Mouse (Mus musculus): ENCODE data around the gene Them7. TPM values are rescaled to one million over a fixed set of nuclear protein-coding genes. Genes with fewer than 3 reads are reported as not detected.

Gene Them7
- total RNA-seq, 2 experiments from 2014 or later, result not detected

GRCm38 (mm10) chr2:105428467-105428866, 204.3 kb downstream of the Them7 start:
- no peak for DNase-seq (ENCODE audit: extremely low spot score in 1 of 2, low spot score in 2 of 2)
- intact Hi-C loops (cut with DNase I), result loop anchor here (2.0 to 10.0 kb wide), 2 partner anchors 94 to 174 kb away; no protein-coding TSS in a partner anchor

Other genes with a start within 250 kb of the Them7 start
- gene Eif3m, start 207.2 kb upstream of the Them7 start, total RNA-seq (2021), result 10 to 100 TPM; 99.6 to 99.8 TPM
- gene Gm11060, start 132.3 kb upstream of the Them7 start, total RNA-seq (2021), result not detected
- under 1 TPM in 1 of 2 experiments, not detected in 1; 0.18 TPM for gene Wt1, start 97.8 kb upstream of the Them7 start, total RNA-seq (2021)
- 10 to 100 TPM; 47.1 to 53.3 TPM for gene Rcn1, start 175.0 kb downstream of the Them7 start, total RNA-seq (2021)

Data from left cerebral cortex, postnatal 10 days (tissue).